Mouse (Mus musculus) liver, embryonic 14.5 days (tissue): ENCODE results near the gene Rasgrp4. TPM values are rescaled to one million over a fixed set of nuclear protein-coding genes. Genes with fewer than 3 reads are reported as not detected.

Experiments
- ATAC-seq: fragments of 200-750 bp; cut with Nextera tagmentation; 2 replicates; pipeline ENCODE4 v1.8.0; 2017; ENCODE audit warnings: moderate number of reproducible peaks, mild to moderate bottlenecking, moderate library complexity; ENCODE audit not compliant: insufficient read depth
- DNase-seq, 3 experiments: peaks; one replicate each; pipeline ENCODE4 v3.0.0-alpha.2; 2012 to 2013; ENCODE audit warnings: low read depth in 3 of 3, low spot score in 3 of 3
- H3K27ac ChIP-seq: fragments of 300-500 bp; sonication (generic); 2 replicates; pipeline ENCODE4 v1.5.1; 2014; ENCODE audit warnings: moderate library complexity, mild to moderate bottlenecking, control low read depth, inconsistent platforms
- H3K27me3 ChIP-seq: fragments of 300-500 bp; sonication (generic); 2 replicates; pipeline ENCODE4 v1.6.1; 2014; ENCODE audit warnings: mild to moderate bottlenecking, low read length, moderate library complexity; ENCODE audit not compliant: control insufficient read depth, insufficient read depth
- H3K36me3 ChIP-seq: fragments of 300-500 bp; sonication (generic); replicated peaks from 2 replicates; pipeline ENCODE4 v1.6.1; 2014; ENCODE audit warnings: low read depth; ENCODE audit not compliant: control insufficient read depth, insufficient read depth
- H3K4me1 ChIP-seq, 2 experiments: fragments of 200-500 bp in 1 of 2; fragments of 300-500 bp in 1 of 2; sonication (generic) in 1 of 2; replicated peaks; 2 replicates each; pipeline ENCODE4 v1.6.1; 2012 to 2014; ENCODE audit warnings: antibody characterized with exemption in 1 of 2, inconsistent platforms in 1 of 2, low read length in 1 of 2; ENCODE audit not compliant: control insufficient read depth in 2 of 2, insufficient read depth in 2 of 2
- H3K4me2 ChIP-seq: fragments of 300-500 bp; sonication (generic); 2 replicates; pipeline ENCODE4 v1.6.1; 2014; ENCODE audit warnings: low read depth, mild to moderate bottlenecking, control low read depth, moderate library complexity
- H3K4me3 ChIP-seq, 2 experiments: fragments of 200-500 bp in 1 of 2; fragments of 300-500 bp in 1 of 2; sonication (generic) in 1 of 2; 2 replicates each; pipeline ENCODE4 v1.5.1; 2012 to 2014; ENCODE audit warnings: low read depth in 2 of 2, low read length in 2 of 2, mild to moderate bottlenecking in 2 of 2, control low read depth in 1 of 2, inconsistent platforms in 1 of 2, moderate library complexity in 1 of 2; ENCODE audit not compliant: insufficient read depth in 1 of 2
- H3K9ac ChIP-seq: fragments of 300-500 bp; sonication (generic); replicated peaks from 2 replicates; pipeline ENCODE4 v1.6.1; 2014; ENCODE audit warnings: mild to moderate bottlenecking, control low read depth, moderate library complexity
- H3K9me3 ChIP-seq: fragments of 300-500 bp; sonication (generic); 2 replicates; pipeline ENCODE4 v1.6.1; 2016; ENCODE audit warnings: low read length, mixed read lengths; ENCODE audit not compliant: control insufficient read depth
- CTCF ChIP-seq: IDR thresholded peaks from 2 replicates; pipeline ENCODE4 v1.5.1; 2016; ENCODE audit warnings: antibody characterized with exemption, low read depth, control low read depth
- EP300 ChIP-seq: IDR thresholded peaks from 2 replicates; pipeline ENCODE4 v1.6.1; 2016; ENCODE audit warnings: antibody characterized with exemption, low read depth
- WGBS: fragments of 180-500 bp; shearing (Covaris S2); extraction: QIAGEN DNeasy Blood & Tissue Kit; methylation state at CpG from one replicate; pipeline ENCODE4 v1.1.7; 2014; ENCODE audit not compliant: insufficient replicate concordance; 5-methylcytosine and 5-hydroxymethylcytosine counted together
- polyA plus RNA-seq, 2 experiments: library from polyadenylated mRNA; depleted of rRNA in 1 of 2; stranded (reverse) in 1 of 2; unstranded in 1 of 2; fragments of >200 nt; fragmentation: Nextera tagmentation in 1 of 2; extraction: Ambion mirVana in 1 of 2; gene quantifications; 2 replicates each; pipeline versions ENCODE4 v1.2.1 to v1.2.3; 2012 to 2014

Rasgrp4 gene
- polyA plus RNA-seq (2012; rRNA removed) (0.88 and 0.96 TPM in 2 replicates), polyA plus RNA-seq (2014; fragmentation: Nextera tagmentation; extraction: Ambion mirVana) (0.04 and 0.39 TPM in 2 replicates)

DNA sequence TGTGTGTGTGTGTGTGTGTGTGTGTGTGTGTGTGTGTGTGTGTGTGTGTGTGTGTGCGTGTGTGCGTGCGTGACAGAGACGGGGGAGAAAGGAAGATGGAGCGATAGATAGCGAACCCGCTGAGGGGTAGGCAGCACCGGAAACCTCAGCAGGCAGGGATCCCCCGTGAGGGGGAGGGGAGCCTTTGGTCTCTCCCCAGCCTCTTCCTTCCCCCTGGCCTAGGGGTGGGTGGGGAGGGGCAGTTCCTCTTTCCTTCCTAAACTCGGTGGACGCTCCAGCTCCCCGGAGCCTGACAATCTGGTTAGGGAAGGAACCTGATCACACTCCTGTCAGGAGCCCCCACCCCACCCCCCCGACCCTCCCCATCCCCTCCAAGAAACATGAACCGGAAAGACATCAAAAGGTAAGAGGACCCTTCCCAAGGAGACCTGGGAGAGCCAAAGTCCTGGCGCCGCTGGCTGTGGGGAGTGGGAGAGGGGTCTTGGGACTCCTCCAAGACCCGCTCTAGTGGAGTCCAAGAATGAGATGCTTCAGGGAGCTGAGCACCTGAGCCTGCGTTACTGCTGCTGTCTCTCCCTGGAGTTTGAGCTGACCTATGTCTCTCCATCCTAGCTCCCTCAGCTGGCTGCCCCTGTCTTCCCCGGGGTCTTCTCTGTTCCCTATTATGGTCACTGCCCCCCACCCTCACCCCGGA lies at the start of gene Rasgrp4:
TSS of gene Rasgrp4 (plus strand) at position 159 of the 694 bp plus-strand sequence.
- Histone ChIP-seq H3K9ac (no peak within 1 kb of the TSS), H3K4me3 (no peak within 1 kb of the TSS), H3K27ac (no peak within 1 kb of the TSS), H3K9me3 (no peaks in the 10 kb centered on the region), H3K4me1 (no peaks in the 10 kb centered on the region), H3K36me3 (no peaks in the 10 kb centered on the region), H3K4me2 (peak within 1 kb of the TSS; percentile 1; the same call in 1 of the 2 replicates), H3K27me3 (no peaks in the 10 kb centered on the region; the same call in 1 of the 2 replicates)
- TF ChIP-seq CTCF (no peak), EP300 (no peak)
- WGBS: 4% methylated on average over 16 of the region's 20 CpGs
- no peak for DNase-seq
- ATAC-seq: no peak

DNA sequence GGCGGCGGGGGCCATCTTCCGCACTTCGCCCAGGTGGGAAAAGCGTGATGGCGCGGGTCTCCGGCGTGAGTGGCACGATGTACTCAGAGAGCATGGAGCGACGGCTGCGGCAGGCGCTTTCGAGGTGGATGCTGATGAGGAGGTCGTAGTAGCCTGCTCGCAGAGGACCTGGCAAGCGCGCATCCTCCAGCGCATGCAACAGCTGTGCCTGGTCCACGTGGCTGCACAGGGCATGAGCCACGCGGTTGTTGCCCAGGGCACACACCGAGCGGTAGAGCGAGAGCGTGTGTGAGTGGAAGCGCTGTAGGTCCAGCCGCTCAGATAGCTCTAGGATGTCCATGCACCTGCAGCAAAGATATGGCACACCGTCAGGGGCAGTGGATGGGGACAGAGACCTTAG lies 48.7 kb upstream of the Rasgrp4 start:
- Histone ChIP-seq H3K4me3 (no peak overlapping the region), H3K27ac (no peak overlapping the region), H3K4me1 (no peaks in the 10 kb centered on the region), H3K36me3 (no peaks in the 10 kb centered on the region), H3K9ac (no peak overlapping the region), H3K27me3 (no peaks in the 10 kb centered on the region), H3K4me2 (no peak overlapping the region), H3K9me3 (no peaks in the 10 kb centered on the region)
- 79% methylated on average over 30 of the region's 30 CpGs for WGBS
- ATAC-seq (no peak), DNase-seq (no peak)
- no peak for TF ChIP-seq EP300
- no peak for TF ChIP-seq CTCF

DNA sequence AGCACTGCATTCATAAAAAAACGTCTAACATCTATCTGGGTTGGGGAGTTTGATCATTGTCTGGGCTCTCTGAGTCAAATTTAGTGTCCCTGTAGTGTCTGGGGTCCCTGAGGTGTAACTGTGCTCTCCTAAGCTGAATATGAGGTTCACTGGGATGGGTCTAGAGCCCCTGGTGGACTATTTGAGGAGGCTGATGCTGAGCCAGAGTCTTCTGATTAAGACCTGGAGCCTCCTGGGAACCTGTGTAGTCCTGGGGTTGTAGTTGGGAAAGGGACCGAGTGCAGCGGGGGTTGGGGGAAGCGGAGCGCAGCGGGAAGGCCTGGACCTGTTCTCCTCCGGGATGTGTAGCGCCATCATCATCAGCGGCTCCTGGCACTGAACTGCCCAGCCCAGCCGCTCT lies 47.7 kb upstream of the Rasgrp4 start:
- DNase-seq (no peak), ATAC-seq (no peak)
- H3K27me3 ChIP-seq: no peaks in the 10 kb centered on the region
- 83% methylated on average over 10 of the region's 10 CpGs for WGBS
- H3K9ac ChIP-seq: no peak overlapping the region
- no peak for TF ChIP-seq EP300
- TF ChIP-seq CTCF: no peak
- H3K27ac ChIP-seq: no peak overlapping the region
- H3K9me3 ChIP-seq: no peaks in the 10 kb centered on the region
- no peak overlapping the region for H3K4me2 ChIP-seq
- H3K4me3 ChIP-seq: no peak overlapping the region
- H3K4me1 ChIP-seq: no peaks in the 10 kb centered on the region
- H3K36me3 ChIP-seq: no peaks in the 10 kb centered on the region

- Histone ChIP-seq H3K27me3 (no peaks in the 10 kb centered on the region), H3K36me3 (no peaks in the 10 kb centered on the region), H3K27ac (no peak overlapping the region), H3K4me2 (no peak overlapping the region), H3K9me3 (no peaks in the 10 kb centered on the region), H3K9ac (no peak overlapping the region), H3K4me1 (no peaks in the 10 kb centered on the region), H3K4me3 (no peak overlapping the region)
- WGBS: 46% methylated on average over 6 of the region's 6 CpGs
- TF ChIP-seq CTCF: no peak
- TF ChIP-seq EP300: no peak
- ATAC-seq: no peak
- no peak for DNase-seq
Observed at GRCm38 (mm10) chr7:29088817-29089216, 45.8 kb upstream of the Rasgrp4 start.

DNA sequence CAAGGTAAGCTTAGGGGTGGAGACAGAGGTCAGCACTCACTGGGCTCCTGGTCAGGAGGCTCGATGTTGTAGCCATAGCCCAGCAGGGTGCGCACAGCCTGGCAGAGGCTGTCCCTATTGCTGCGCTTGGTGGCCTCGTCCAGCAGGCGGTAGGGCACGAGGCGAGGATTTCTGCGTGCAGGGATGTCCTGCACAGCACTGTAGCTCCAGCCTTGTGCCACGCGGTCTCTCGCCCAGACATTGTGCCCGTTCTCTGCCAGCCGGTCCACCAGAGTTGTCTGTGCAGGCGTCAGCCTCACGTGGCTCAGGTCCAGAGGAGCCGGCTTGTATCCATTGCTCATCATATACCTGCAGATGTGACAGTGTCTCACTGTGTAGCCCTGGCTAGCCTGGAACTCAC lies 37.5 kb upstream of the Rasgrp4 start:
- WGBS: 82% methylated on average over 16 of the region's 16 CpGs
- H3K4me1 ChIP-seq: no peaks in the 10 kb centered on the region
- TF ChIP-seq EP300 (no peak), CTCF (no peak)
- H3K27me3 ChIP-seq: no peaks in the 10 kb centered on the region
- H3K4me2 ChIP-seq: no peak overlapping the region
- no peaks in the 10 kb centered on the region for H3K9me3 ChIP-seq
- no peak overlapping the region for H3K9ac ChIP-seq
- no peak overlapping the region for H3K27ac ChIP-seq
- H3K4me3 ChIP-seq: no peak overlapping the region
- no peaks in the 10 kb centered on the region for H3K36me3 ChIP-seq
- ATAC-seq: no peak
- no peak for DNase-seq
